Mouse (Mus musculus): ENCODE results near the gene Inhbc.
"Not testable (repeated sequence)": the region's sequence is repeated elsewhere in the genome, so short reads cannot be mapped to it uniquely, and the experiment has no call there.

Inhbc gene

GRCm38 (mm10) chr10:127326828-127327227 lies 43.4 kb downstream of the Inhbc start:
- in situ Hi-C loops (cut with MboI, MseI), result no loop called here

GRCm38 (mm10) chr10:127326017-127326801 lies 44.0 kb downstream of the Inhbc start:
- in situ Hi-C loops (cut with MboI, MseI), result no loop called here

GRCm38 (mm10) chr10:127325454-127326016 lies 44.7 kb downstream of the Inhbc start:
- in situ Hi-C loops (cut with MboI, MseI), result no loop called here

- in situ Hi-C loops (cut with MboI, MseI), result no loop called here
Measured at GRCm38 (mm10) chr10:127324495-127324894, 45.7 kb downstream of the Inhbc start.

GRCm38 (mm10) chr10:127323131-127323855 lies 46.9 kb downstream of the Inhbc start:
- in situ Hi-C loops (cut with MboI, MseI), result no loop called here

- in situ Hi-C loops (cut with MboI, MseI), result no loop called here
Measured at GRCm38 (mm10) chr10:127322669-127323068, 47.6 kb downstream of the Inhbc start.

GRCm38 (mm10) chr10:127322178-127322577 lies 48.1 kb downstream of the Inhbc start:
- in situ Hi-C loops (cut with MboI, MseI), result no loop called here

GRCm38 (mm10) chr10:127321621-127322020 lies 48.6 kb downstream of the Inhbc start, which contains the start of gene Arhgap9:
Gene Arhgap9 (plus strand): TSS chr10:127321964.
- in situ Hi-C loops (cut with MboI, MseI), result no loop called here

GRCm38 (mm10) chr10:127319969-127320368 lies 50.3 kb downstream of the Inhbc start:
- in situ Hi-C loops (cut with MboI, MseI), result loop anchor here (5.0 kb wide), 1 partner anchor 1302 kb away; no protein-coding TSS in a partner anchor

- in situ Hi-C loops (cut with MboI, MseI), result loop anchor here (5.0 kb wide), 1 partner anchor 1304 kb away; no protein-coding TSS in a partner anchor
Measured at GRCm38 (mm10) chr10:127318009-127318408, 52.2 kb downstream of the Inhbc start.

GRCm38 (mm10) chr10:127317277-127317676 lies 53.0 kb downstream of the Inhbc start:
- in situ Hi-C loops (cut with MboI, MseI), result loop anchor here (5.0 kb wide), 1 partner anchor 1305 kb away; no protein-coding TSS in a partner anchor

GRCm38 (mm10) chr10:127314950-127315349 lies 55.3 kb downstream of the Inhbc start:
- in situ Hi-C loops (cut with MboI, MseI), result loop anchor here (5.0 kb wide), 1 partner anchor 1307 kb away; no protein-coding TSS in a partner anchor

GRCm38 (mm10) chr10:127313516-127313915 lies 56.7 kb downstream of the Inhbc start:
- in situ Hi-C loops (cut with MboI, MseI), result not testable (repeated sequence)

GRCm38 (mm10) chr10:127312858-127313257 lies 57.4 kb downstream of the Inhbc start:
- in situ Hi-C loops (cut with MboI, MseI), result no loop called here

GRCm38 (mm10) chr10:127312356-127312676 lies 57.9 kb downstream of the Inhbc start:
- in situ Hi-C loops (cut with MboI, MseI), result no loop called here

- in situ Hi-C loops (cut with MboI, MseI), result no loop called here
Measured at GRCm38 (mm10) chr10:127311476-127312355, 58.5 kb downstream of the Inhbc start, which contains the start of gene Mars. Gene Mars (minus strand): TSS chr10:127311786.

- in situ Hi-C loops (cut with MboI, MseI), result no loop called here
Measured at GRCm38 (mm10) chr10:127310523-127311475, 59.4 kb downstream of the Inhbc start.

- in situ Hi-C loops (cut with MboI, MseI), result not testable (repeated sequence)
Measured at GRCm38 (mm10) chr10:127309167-127309566, 61.1 kb downstream of the Inhbc start.
